Mouse (Mus musculus): Measurements from ENCODE around the gene Usp31. TPM values are rescaled to one million over a fixed set of nuclear protein-coding genes. Genes with fewer than 3 reads are reported as not detected.

Gene Usp31
- 10 to 100 TPM; 63.6 to 65.9 TPM for total RNA-seq (2021)
- long read RNA-seq, experiment 1, full-length matches to known transcripts, result 7 of 20 reads
- long read RNA-seq, experiment 1, partial matches to known transcripts, result 10 of 20 reads
- long read RNA-seq, experiment 1, other reads (novel, unspliced or antisense), result 3 of 20 reads
- long read RNA-seq, experiment 2, full-length matches to known transcripts, result 10 of 27 reads
- long read RNA-seq, experiment 2, partial matches to known transcripts, result 2 of 27 reads
- long read RNA-seq, experiment 2, other reads (novel, unspliced or antisense), result 15 of 27 reads

DNA sequence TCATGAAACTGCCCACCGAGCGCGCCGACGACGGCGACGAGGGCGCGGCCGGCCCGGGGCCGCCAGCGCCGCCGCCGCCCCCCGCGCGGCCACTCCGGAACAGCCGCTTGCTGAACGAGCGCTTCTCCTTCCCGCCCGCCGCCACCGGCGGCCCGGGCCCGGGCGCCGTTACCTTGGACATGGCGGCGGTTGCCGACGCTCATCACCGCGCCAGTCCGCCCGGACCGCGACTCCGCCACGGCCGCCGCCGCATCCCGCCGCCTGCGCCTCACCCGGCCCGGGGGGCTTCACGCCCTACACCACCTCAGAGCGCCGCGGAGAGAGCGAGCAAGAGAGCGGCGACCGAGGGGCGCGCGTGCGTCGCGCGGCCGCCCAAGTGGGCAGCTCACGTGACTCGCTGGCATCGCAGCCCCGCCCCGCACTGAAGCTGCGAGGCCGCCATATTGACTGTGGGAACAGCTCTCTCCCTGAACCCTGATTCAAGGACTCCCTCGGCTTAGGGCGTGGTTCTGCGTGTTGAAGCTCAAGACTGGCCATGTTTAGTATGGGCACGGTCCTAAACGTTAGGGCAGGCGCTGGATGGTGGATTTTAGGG is at the start of gene Usp31:
TSS of gene Usp31 (minus strand) at position 181 of the 595 bp plus-strand sequence.
- Histone ChIP-seq H3K4me3 (peak within 1 kb of the TSS; percentile 82), H3K27ac (peak within 1 kb of the TSS; percentile 84)
- TF ChIP-seq CTCF (conservative IDR thresholded peaks at IDR 0.05), result no peak
- peak; percentile 95 to 97 for DNase-seq (ENCODE audit: low spot score in 2 of 2)

GRCm38 (mm10) chr7:121754748-121755147 is 47.7 kb upstream of the Usp31 start:
- DNase-seq (ENCODE audit: low spot score in 2 of 2), result no peak
- Histone ChIP-seq H3K4me3 (no peak overlapping the region), H3K27ac (no peak overlapping the region)
- no peak for TF ChIP-seq CTCF (conservative IDR thresholded peaks at IDR 0.05)

DNA sequence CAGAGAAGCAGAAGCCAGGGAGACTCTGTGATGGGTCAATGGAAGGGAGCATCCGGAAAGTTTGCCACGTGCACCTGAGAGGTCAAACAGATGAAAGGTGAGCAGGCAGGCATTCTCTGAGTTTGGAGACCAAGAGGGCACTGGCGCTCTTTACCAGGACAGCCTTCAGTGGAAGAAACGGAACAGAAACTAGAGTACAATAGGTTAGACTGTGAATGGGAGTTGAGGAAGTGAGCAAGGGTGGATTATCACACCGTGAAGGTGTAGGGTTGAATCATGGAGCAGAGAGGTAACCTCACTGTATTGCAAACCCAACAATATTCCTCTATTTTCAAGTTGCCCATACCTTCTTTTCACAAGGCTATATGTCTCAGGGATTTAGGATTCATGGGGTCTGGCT is 43.2 kb upstream of the Usp31 start:
- no peak overlapping the region for H3K27ac ChIP-seq
- no peak for TF ChIP-seq CTCF (conservative IDR thresholded peaks at IDR 0.05)
- H3K4me3 ChIP-seq, result no peak overlapping the region

DNA sequence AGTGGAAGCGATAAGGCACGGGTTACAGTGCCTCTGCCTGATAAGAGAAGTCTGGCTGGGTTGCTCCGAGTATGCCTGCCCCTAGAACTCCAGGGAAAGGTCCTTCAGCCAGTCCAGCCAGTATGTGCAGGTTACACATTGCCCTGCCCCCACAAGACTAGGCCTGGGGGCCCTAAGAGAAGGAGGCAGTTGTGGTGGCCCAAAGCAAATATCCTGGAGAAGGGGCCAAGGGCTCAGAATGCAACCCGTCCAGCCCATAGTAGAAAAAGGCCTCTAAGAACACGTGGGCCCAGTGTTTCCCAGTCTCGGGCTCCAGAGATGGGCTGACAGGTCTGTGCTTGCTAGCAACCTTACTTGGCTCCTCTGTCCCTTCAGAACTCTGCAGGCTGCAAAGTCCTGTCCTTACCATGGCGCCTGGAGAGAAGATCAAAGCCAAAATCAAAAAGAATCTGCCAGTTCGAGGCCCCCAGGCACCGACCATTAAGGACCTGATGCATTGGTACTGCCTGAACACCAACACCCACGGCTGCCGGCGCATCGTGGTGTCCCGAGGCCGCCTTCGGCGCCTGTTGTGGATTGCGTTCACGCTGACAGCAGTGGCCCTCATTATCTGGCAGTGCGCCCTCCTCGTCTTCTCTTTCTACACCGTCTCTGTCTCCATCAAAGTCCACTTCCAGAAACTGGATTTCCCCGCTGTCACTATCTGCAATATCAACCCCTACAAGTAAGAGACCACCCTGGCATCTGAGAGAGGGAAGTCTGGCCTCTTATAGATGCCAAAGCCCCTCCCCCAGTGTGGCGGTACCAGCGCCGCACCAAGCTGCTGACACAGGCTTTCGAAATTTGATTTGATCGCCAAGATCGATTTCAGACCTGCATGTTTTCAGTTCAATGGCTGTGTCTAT is 30.7 kb upstream of the Usp31 start:
- H3K4me3 ChIP-seq, result no peak overlapping the region; the same call in 1 of the 2 replicates
- no peak for TF ChIP-seq CTCF (conservative IDR thresholded peaks at IDR 0.05)
- DNase-seq (ENCODE audit: low spot score in 2 of 2), result no peak
- no peak overlapping the region for H3K27ac ChIP-seq

More for the DNA sequence above, 43.2 kb upstream of the Usp31 start:
- no peak for DNase-seq (ENCODE audit: low spot score in 2 of 2)

GRCm38 (mm10) chr7:121734171-121734831 is 27.2 kb upstream of the Usp31 start, which contains the start of gene Scnn1g:
TSS of gene Scnn1g (plus strand) at chr7:121734479.
- peak; percentile 97 for TF ChIP-seq CTCF (conservative IDR thresholded peaks at IDR 0.05)
- peak; percentile 80 to 87 for DNase-seq (ENCODE audit: low spot score in 2 of 2)
- Histone ChIP-seq H3K4me3 (peak within 1 kb of the TSS; percentile 46), H3K27ac (no peak within 1 kb of the TSS)

DNA sequence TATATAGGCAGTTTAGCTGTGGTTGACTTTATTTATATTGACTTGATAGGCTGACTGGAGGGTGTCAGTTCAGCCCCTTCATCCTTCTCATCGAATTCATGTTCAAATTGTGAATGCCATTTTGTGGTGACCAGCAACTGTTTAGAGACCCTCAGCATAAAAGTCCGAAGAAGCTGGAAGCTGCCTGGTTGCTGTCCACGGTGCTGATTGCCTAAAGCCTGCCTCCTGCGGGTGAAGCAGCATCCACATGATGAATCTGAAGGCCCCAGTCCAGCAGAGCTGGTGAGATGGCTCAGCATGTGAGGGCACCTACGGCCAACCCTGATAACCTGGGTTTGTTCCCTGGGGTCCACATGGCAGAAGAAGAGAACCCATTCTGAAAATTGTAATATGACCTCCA is 23.2 kb upstream of the Usp31 start:
- H3K27ac ChIP-seq, result no peak overlapping the region
- no peak overlapping the region for H3K4me3 ChIP-seq
- peak; percentile 26 for TF ChIP-seq CTCF (conservative IDR thresholded peaks at IDR 0.05)
- DNase-seq (ENCODE audit: low spot score in 2 of 2), result no peak

DNA sequence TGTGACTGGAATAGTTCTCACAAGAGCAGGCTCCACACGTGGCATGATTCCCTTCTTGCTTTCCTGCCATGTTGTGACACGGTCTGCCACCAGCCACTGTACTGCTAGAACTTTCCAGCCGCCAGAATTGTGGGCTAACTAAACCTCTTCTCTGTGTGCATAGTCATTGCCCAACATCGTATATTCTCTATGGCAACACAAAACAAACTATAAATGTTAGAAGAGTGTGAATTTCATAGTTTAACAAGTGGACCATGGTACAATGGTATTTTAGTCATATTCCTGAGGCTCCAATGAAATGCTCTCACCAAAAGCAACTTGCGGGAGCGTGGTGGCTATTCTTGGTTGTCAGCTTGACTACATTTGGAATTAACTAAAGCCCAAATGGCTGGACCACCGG is 10.0 kb upstream of the Usp31 start:
- DNase-seq (ENCODE audit: low spot score in 2 of 2), result no peak
- TF ChIP-seq CTCF (conservative IDR thresholded peaks at IDR 0.05), result no peak
- Histone ChIP-seq H3K27ac (no peak overlapping the region), H3K4me3 (no peak overlapping the region)

GRCm38 (mm10) chr7:121711171-121711570 is 4.1 kb upstream of the Usp31 start:
- DNase-seq (ENCODE audit: low spot score in 2 of 2), result no peak
- no peak for TF ChIP-seq CTCF (conservative IDR thresholded peaks at IDR 0.05)
- Histone ChIP-seq H3K27ac (no peak overlapping the region), H3K4me3 (no peak overlapping the region)

DNA sequence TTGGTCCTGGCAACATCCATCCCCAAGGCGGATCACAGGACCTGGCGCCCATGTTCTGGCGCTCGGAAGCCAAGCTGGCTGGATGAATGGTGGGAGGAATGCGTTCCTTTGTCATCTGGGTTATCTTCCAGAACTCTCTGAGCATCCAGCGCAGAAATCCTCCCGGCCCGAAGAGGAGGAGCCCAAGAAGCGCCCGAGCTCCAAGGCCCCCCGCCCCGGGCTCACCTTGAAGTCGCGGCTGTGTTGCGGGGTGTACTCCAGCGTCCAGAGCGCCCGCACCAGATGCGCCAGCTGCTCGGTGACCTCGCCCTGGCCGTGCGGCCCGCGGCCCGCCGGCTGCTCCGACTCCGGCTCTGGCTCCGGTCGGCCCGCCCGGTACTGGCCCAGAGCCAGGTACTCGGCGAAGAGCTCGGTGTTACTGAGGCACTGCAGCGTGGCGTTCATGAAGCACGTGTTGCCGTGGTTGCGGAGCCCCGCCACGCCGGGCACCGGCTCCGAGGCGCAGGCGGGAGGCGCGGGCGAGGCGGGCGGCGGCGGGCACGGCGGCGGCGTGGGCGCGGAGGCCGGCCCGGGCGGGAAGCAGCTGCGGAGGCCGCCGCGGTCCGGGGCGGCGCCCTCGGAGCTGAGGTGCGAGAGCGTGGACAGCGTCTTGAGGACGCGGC is 511 bp downstream of the Usp31 start:
- TF ChIP-seq CTCF (conservative IDR thresholded peaks at IDR 0.05), result no peak
- Histone ChIP-seq H3K27ac (peak overlapping the region; percentile 71), H3K4me3 (peak overlapping the region; percentile 82)
- peak; percentile 19 to 26 for DNase-seq (ENCODE audit: low spot score in 2 of 2)

DNA sequence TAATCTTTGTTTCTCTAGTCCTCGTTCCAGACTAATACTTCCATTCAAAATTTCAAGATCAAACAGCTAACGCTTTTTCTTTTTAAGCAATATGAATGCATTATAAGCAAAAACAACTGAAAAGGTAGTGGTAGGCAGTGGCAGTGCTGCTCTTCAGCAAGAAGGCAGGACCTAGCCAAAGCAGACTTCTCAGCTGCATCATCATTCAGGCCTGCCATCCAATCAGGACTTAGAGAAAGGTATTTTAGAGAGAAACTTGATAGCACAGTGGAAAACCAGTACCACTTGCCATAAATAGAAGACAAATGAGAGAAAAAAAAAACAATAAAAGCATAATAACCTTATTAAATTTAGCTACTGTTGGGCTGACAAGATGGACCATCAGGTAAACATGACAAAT is 2.0 kb downstream of the Usp31 start:
- DNase-seq (ENCODE audit: low spot score in 2 of 2), result no peak
- Histone ChIP-seq H3K4me3 (peak overlapping the region; percentile 82), H3K27ac (peak overlapping the region; percentile 71; the same call in 1 of the 2 replicates)
- TF ChIP-seq CTCF (conservative IDR thresholded peaks at IDR 0.05), result 0 out of 2 replicates have a peak, but pooled peaks have one; percentile 6

DNA sequence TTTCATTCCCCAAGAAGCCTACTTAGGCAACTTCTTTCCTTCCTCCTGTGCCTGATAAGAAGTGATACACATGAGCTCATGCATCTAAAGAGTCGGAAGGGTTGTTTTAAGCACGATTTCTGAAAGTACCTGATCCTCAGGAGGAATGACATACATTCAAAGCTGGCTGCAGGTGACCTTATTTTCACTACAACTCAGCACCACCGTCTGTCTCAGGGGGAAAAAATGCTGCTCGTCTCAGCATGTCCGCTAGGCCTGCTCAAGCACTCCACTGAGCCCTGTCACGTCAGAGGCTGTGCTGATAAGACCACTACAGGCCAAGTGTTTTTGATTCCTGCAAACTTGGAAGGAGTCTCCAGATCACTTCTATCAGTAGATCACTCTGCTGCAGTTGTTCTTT is 5.1 kb downstream of the Usp31 start:
- no peak for DNase-seq (ENCODE audit: low spot score in 2 of 2)
- no peak for TF ChIP-seq CTCF (conservative IDR thresholded peaks at IDR 0.05)
- H3K27ac ChIP-seq, result no peak overlapping the region
- no peak overlapping the region for H3K4me3 ChIP-seq

GRCm38 (mm10) chr7:121700480-121700879 is 6.6 kb downstream of the Usp31 start:
- DNase-seq (ENCODE audit: low spot score in 2 of 2), result no peak
- Histone ChIP-seq H3K27ac (peak overlapping the region; percentile 62), H3K4me3 (no peak overlapping the region)
- TF ChIP-seq CTCF (conservative IDR thresholded peaks at IDR 0.05), result no peak

All from layer of hippocampus, adult 2 months (tissue).